Mouse (Mus musculus) liver, embryonic 16.5 days (tissue): ENCODE results near the gene Snrpc. TPM values are rescaled to one million over a fixed set of nuclear protein-coding genes. Genes with fewer than 3 reads are reported as not detected.

ENCODE experiments used
- ATAC-seq: fragments of 200-750 bp; cut with Nextera tagmentation; 2 replicates; pipeline ENCODE4 v1.8.0; 2017; ENCODE audit warnings: low read depth, mild to moderate bottlenecking, moderate number of reproducible peaks, moderate library complexity
- H3K27ac ChIP-seq: fragments of 300-500 bp; sonication (generic); 2 replicates; pipeline ENCODE4 v1.5.1; 2014; ENCODE audit warnings: mild to moderate bottlenecking, low read length
- H3K27me3 ChIP-seq: fragments of 300-500 bp; sonication (generic); 2 replicates; pipeline ENCODE4 v1.6.1; 2014; ENCODE audit warnings: low read depth, low read length, mixed read lengths; ENCODE audit not compliant: control insufficient read depth, insufficient read depth
- H3K36me3 ChIP-seq: fragments of 300-500 bp; sonication (generic); 2 replicates; pipeline ENCODE4 v1.6.1; 2014; ENCODE audit warnings: mild to moderate bottlenecking; ENCODE audit not compliant: control insufficient read depth, insufficient read depth
- H3K4me1 ChIP-seq: fragments of 300-500 bp; sonication (generic); 2 replicates; pipeline ENCODE4 v1.6.1; 2014; ENCODE audit warnings: low read depth, low read length, mixed read lengths; ENCODE audit not compliant: control insufficient read depth
- H3K4me2 ChIP-seq: fragments of 300-500 bp; sonication (generic); 2 replicates; pipeline ENCODE4 v1.6.1; 2014; ENCODE audit warnings: low read depth, low read length, mixed read lengths
- H3K4me3 ChIP-seq: fragments of 300-500 bp; sonication (generic); 2 replicates; pipeline ENCODE4 v1.5.1; 2014; ENCODE audit warnings: low read depth, mild to moderate bottlenecking, low read length
- H3K9ac ChIP-seq: fragments of 300-500 bp; sonication (generic); 2 replicates; pipeline ENCODE4 v1.6.1; 2014; ENCODE audit warnings: low read depth, low read length
- H3K9me3 ChIP-seq: fragments of 300-500 bp; sonication (generic); replicated peaks from 2 replicates; pipeline ENCODE4 v1.6.1; 2016; ENCODE audit warnings: low read length; ENCODE audit not compliant: control insufficient read depth
- WGBS: fragments of 180-500 bp; shearing (Covaris S2); extraction: QIAGEN DNeasy Blood & Tissue Kit; methylation state at CpG from one replicate; pipeline ENCODE4 v1.1.7; 2014; ENCODE audit not compliant: insufficient replicate concordance; 5-methylcytosine and 5-hydroxymethylcytosine counted together
- polyA plus RNA-seq: library from polyadenylated mRNA; unstranded; fragments of >200 nt; fragmentation: Nextera tagmentation; extraction: Ambion mirVana; gene quantifications from 2 replicates; pipeline ENCODE4 v1.2.1, GENCODE M21; 2015

Gene Snrpc
- polyA plus RNA-seq, 1 experiment from 2014 or later = 105 TPM

GRCm38 (mm10) chr17:27811980-27812379, 26.0 kb upstream of the Snrpc start:
- Histone ChIP-seq H3K9ac (no peak overlapping the region), H3K27ac (0 out of 2 replicates have a peak overlapping the region, but pooled peaks have one; percentile 9), H3K9me3 (no peaks in the 10 kb centered on the region), H3K27me3 (no peaks in the 10 kb centered on the region), H3K36me3 (no peaks in the 10 kb centered on the region; the same call in 1 of the 2 replicates), H3K4me2 (no peak overlapping the region), H3K4me3 (no peak overlapping the region), H3K4me1 (peaks cover 29% of the 10 kb centered on the region)
- ATAC-seq = no peak
- WGBS = 67% methylated on average over 3 of the region's 3 CpGs

- H3K9me3 ChIP-seq = no peaks in the 10 kb centered on the region
- peaks cover 49% of the 10 kb centered on the region for H3K4me1 ChIP-seq
- H3K27ac ChIP-seq = no peak overlapping the region
Observed at GRCm38 (mm10) chr17:27814606-27815005, 23.3 kb upstream of the Snrpc start.

GRCm38 (mm10) chr17:27819011-27819410, 18.9 kb upstream of the Snrpc start:
- no peaks in the 10 kb centered on the region; the same call in 1 of the 2 replicates for H3K36me3 ChIP-seq
- H3K9ac ChIP-seq = peak overlapping the region; percentile 96
- peak overlapping the region; percentile 71 for H3K4me2 ChIP-seq
- ATAC-seq = no peak
- H3K27ac ChIP-seq = peak overlapping the region; percentile 98
- WGBS = 16% methylated on average over 7 of the region's 7 CpGs
- peak overlapping the region; percentile 97 for H3K4me3 ChIP-seq
- H3K27me3 ChIP-seq = no peaks in the 10 kb centered on the region
- H3K4me1 ChIP-seq = peaks cover 43% of the 10 kb centered on the region
- H3K9me3 ChIP-seq = no peaks in the 10 kb centered on the region

More at GRCm38 (mm10) chr17:27814606-27815005, 23.3 kb upstream of the Snrpc start:
- Histone ChIP-seq H3K4me3 (no peak overlapping the region), H3K36me3 (no peaks in the 10 kb centered on the region; the same call in 1 of the 2 replicates), H3K27me3 (no peaks in the 10 kb centered on the region), H3K4me2 (no peak overlapping the region), H3K9ac (no peak overlapping the region)
- ATAC-seq = no peak

- ATAC-seq = no peak
- peaks cover 43% of the 10 kb centered on the region for H3K4me1 ChIP-seq
Observed at GRCm38 (mm10) chr17:27819521-27819970, 18.4 kb upstream of the Snrpc start.

GRCm38 (mm10) chr17:27819971-27820567, 17.9 kb upstream of the Snrpc start:
- Histone ChIP-seq H3K4me2 (peak overlapping the region; percentile 71), H3K36me3 (no peaks in the 10 kb centered on the region; the same call in 1 of the 2 replicates), H3K9ac (peak overlapping the region; percentile 96), H3K4me1 (peaks cover 47% of the 10 kb centered on the region), H3K4me3 (peak overlapping the region; percentile 97), H3K27ac (peak overlapping the region; percentile 98), H3K27me3 (no peaks in the 10 kb centered on the region), H3K9me3 (no peaks in the 10 kb centered on the region)
- under 1% methylated on average over 59 of the region's 62 CpGs for WGBS
- peak; percentile 1; the same call in 1 of the 2 replicates for ATAC-seq

More at GRCm38 (mm10) chr17:27819521-27819970, 18.4 kb upstream of the Snrpc start:
- under 1% methylated on average over 20 of the region's 20 CpGs for WGBS
- H3K36me3 ChIP-seq = no peaks in the 10 kb centered on the region; the same call in 1 of the 2 replicates
- peak overlapping the region; percentile 97 for H3K4me3 ChIP-seq
- peak overlapping the region; percentile 96 for H3K9ac ChIP-seq
- H3K4me2 ChIP-seq = peak overlapping the region; percentile 71
- H3K27ac ChIP-seq = peak overlapping the region; percentile 98
- H3K27me3 ChIP-seq = no peaks in the 10 kb centered on the region
- no peaks in the 10 kb centered on the region for H3K9me3 ChIP-seq

GRCm38 (mm10) chr17:27820568-27821406, 17.2 kb upstream of the Snrpc start, which contains the start of gene D17Wsu92e:
TSS of gene D17Wsu92e (minus strand) at chr17:27820648.
- Histone ChIP-seq H3K27me3 (no peaks in the 10 kb centered on the region), H3K4me2 (peak within 1 kb of the TSS; percentile 82), H3K4me3 (peak within 1 kb of the TSS; percentile 97), H3K9me3 (no peaks in the 10 kb centered on the region), H3K36me3 (no peaks in the 10 kb centered on the region; the same call in 1 of the 2 replicates), H3K27ac (peak within 1 kb of the TSS; percentile 98), H3K9ac (peak within 1 kb of the TSS; percentile 96), H3K4me1 (peaks cover 50% of the 10 kb centered on the region)
- ATAC-seq = peak; percentile 92
- WGBS = under 1% methylated on average over 48 of the region's 56 CpGs

- Histone ChIP-seq H3K4me1 (peaks cover 59% of the 10 kb centered on the region), H3K9ac (peak overlapping the region; percentile 72)
Observed at GRCm38 (mm10) chr17:27821407-27822338, 16.3 kb upstream of the Snrpc start.

GRCm38 (mm10) chr17:27823142-27823905, 14.6 kb upstream of the Snrpc start:
- no peaks in the 10 kb centered on the region for H3K36me3 ChIP-seq
- H3K27ac ChIP-seq = no peak overlapping the region
- ATAC-seq = no peak
- H3K27me3 ChIP-seq = peaks cover 4% of the 10 kb centered on the region; the same call in 1 of the 2 replicates
- H3K4me3 ChIP-seq = no peak overlapping the region
- WGBS = 73% methylated on average over 9 of the region's 9 CpGs
- H3K4me2 ChIP-seq = no peak overlapping the region
- H3K9me3 ChIP-seq = no peaks in the 10 kb centered on the region
- peaks cover 49% of the 10 kb centered on the region for H3K4me1 ChIP-seq
- no peak overlapping the region for H3K9ac ChIP-seq

More at GRCm38 (mm10) chr17:27821407-27822338, 16.3 kb upstream of the Snrpc start:
- H3K36me3 ChIP-seq = no peaks in the 10 kb centered on the region
- WGBS = 18% methylated on average over 9 of the region's 9 CpGs
- no peaks in the 10 kb centered on the region for H3K27me3 ChIP-seq
- H3K9me3 ChIP-seq = no peaks in the 10 kb centered on the region
- peak overlapping the region; percentile 97 for H3K4me3 ChIP-seq
- peak overlapping the region; percentile 98 for H3K27ac ChIP-seq
- ATAC-seq = peak; percentile 23
- peak overlapping the region; percentile 82 for H3K4me2 ChIP-seq
